Mouse (Mus musculus) frontal cortex, postnatal 10 days (tissue): ENCODE measurements at regions not wholly inside any gene's neighbourhood (a gene's known extent, or its start where the extent isn't known, plus 50 kb on each side); places are given as distances from the start of the nearest gene placed in this dataset.

Source experiments
- DNase-seq, 2 experiments: peaks; one replicate each; pipeline ENCODE4 v3.0.0; 2022; ENCODE audit warnings: low spot score in 2 of 2, mixed read lengths in 1 of 2

DNA sequence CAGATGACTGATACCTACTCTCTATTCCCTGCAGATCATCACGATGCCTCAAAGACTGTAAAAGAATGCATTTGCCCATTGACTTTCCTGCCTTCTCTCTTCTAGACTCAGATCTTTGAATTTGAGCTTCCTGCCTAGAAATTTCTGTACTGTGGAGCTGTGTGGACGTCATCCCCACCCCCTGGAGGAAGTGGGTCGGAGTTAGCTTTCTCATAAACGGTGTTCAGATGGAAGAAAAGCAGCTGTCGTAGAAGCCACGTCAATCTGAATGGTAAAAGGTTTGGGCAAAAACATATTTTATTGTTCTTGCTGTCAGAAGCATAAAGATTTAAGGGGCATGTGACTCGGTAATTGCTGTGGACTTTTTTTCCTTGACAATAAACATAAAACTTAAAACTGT lies 154.6 kb upstream of the Mvb12b start:
- DNase-seq, result no peak

DNA sequence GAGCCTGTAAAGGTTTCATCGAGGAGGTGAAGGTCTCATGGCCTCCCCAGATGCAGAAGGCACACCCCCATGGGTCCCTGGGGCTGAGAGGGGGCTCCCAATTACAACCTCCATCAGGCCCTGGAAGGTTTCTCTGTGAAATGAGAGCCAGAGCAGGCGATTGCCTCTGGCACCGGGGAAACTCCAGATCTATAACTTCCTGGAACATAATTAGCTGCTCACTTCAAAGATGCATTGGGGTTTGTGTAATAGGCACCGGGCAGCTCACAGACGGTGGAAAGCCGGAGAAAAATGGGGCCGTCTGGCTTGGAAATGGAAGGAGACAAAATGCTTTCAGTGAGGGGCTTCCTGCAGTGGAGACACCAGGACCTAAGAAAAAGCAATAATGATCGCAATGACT lies 151.2 kb upstream of the Mvb12b start:
- no peak for DNase-seq

DNA sequence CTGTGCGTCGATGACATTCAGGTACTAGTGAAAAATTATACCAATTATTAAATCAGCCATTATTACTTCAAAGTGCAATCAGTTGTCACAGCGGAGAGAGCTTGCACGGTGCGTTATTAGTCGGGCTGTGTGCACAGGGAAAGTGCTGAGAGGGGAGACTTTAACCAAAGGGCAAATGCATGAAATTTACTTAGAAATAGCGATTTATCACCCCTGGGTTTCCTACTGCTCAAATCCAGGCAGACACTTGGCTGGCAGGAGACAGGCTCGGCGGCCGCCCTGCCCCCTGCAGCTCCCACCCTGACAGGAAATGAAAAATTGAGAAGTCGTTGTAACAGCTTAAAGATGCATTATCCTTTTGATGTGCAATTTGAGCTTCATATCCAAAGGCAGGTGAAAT lies 145.5 kb upstream of the Mvb12b start:
- no peak for DNase-seq

DNA sequence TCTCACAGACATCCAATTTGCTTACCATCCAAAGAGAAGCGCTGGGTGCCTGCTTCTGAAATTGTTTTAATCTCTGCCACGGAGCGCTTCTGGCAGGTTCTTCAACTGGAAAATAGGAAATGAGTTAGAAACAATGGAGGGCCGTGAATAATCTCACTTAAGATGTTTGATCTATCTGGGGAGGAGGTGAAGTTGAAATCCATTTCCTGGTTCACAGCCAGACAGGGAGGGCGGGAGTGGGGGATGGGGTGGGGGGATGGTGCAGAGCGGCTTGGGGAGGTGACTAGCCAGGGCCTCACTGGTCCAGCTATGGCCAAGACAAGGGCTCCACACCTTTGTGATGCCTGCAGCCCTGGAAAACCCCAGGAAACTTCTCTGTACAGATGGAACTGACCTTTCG lies 143.7 kb upstream of the Mvb12b start:
- no peak for DNase-seq

- no peak for DNase-seq
Observed at GRCm38 (mm10) chr2:34031001-34031412, 143.3 kb upstream of the Mvb12b start.

- DNase-seq, result peak in 1 of 2 experiments; percentile 50
Observed at GRCm38 (mm10) chr2:34027445-34027844, 139.7 kb upstream of the Mvb12b start.

- DNase-seq, result no peak
Observed at GRCm38 (mm10) chr2:34026566-34027360, 139.0 kb upstream of the Mvb12b start.

- DNase-seq, result no peak
Observed at GRCm38 (mm10) chr2:34025715-34026360, 138.1 kb upstream of the Mvb12b start.

- DNase-seq, result no peak
Observed at GRCm38 (mm10) chr2:34017142-34017453, 129.4 kb upstream of the Mvb12b start.

DNA sequence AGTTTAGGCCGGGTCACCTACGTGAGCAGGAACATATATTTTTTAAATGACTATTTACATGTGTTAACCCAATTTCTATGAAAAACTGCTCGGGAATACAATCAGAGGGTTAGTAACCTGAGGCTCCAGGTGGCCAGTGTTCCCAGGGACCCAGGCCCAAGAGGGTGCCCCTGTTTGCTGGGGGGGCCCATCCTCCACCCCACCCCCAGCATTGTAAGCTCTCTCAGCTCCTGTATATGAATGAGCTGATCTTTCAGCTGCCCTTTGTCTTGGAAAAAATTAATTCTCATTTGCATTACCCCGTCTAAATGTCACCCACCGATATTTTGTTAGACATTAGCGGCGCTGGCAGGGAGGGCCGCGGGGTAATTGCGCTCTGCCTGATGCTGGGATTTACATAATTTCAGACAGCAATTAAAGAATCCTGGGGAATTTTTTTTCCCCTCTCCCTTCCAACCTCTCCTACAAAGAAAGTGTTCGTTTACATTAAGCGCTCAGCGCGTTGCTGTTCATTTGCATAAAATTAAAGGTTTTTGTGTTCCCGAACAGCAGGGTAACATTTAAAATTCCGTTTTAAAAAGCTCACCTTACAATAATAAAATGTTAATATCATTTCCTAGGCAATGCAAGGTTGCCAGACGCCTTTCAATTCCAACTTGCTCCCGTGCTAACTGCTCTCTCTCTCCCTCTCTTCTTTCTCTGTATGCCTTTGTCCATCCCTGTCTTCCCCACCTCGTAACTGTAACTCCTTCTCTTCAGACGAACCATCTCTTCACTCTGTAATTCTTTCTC lies 128.8 kb upstream of the Mvb12b start:
- no peak for DNase-seq

DNA sequence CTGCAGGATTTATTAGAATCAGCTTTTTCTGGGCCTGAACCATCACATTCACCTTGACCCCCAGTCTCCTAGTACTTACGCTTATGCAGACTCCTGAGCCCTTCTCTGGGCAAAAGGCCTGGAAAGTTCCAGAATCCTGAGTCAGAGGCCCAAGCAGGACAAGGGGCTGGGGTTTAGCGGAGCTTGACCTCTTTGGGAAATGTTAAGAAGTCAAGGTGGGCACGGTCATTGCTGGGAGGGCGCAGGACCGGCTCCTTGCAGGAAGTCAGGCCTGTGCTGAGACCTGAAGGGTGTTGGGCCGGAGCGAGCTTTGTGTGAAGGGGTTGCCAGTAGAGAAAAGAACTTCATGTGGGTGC lies 127.9 kb upstream of the Mvb12b start:
- no peak for DNase-seq

DNA sequence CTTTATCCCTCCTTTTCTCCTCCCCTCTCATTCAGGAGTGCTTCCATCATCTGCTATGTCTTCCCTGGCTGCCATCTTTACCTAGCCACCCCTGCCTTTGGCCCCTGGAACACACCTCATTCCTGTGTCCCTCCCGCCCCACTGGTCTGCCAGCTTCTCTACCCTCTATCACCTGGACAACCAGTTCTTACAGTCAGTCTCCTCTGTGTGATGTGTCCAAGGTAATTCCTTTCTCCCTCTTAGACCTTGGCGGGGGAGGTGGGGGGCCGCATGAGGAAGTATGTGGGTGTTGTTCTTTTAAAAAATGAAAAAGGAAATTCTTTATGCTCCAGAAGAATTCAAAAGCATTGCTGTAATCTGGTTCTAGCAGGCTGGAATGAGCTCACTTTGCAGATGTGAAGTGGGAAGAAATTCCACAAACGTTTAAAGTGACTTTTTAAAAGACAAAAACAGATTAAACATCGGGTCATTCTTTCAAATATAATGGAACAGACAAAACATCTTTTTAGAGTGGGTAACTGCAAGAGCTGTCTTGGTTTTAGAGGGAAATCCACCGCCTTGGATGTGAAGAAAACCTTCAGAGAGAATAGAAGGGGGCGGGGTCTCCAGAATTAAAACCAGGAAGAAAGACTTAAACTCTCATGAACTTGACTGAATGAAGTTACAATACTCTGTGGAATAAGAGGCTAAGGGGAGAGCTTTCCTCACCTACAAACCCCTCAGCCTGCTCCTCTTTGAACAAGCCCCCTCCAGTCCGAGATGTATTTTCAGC lies 127.3 kb upstream of the Mvb12b start:
- DNase-seq, result no peak

GRCm38 (mm10) chr2:34010166-34010565 lies 122.4 kb upstream of the Mvb12b start:
- no peak for DNase-seq

DNA sequence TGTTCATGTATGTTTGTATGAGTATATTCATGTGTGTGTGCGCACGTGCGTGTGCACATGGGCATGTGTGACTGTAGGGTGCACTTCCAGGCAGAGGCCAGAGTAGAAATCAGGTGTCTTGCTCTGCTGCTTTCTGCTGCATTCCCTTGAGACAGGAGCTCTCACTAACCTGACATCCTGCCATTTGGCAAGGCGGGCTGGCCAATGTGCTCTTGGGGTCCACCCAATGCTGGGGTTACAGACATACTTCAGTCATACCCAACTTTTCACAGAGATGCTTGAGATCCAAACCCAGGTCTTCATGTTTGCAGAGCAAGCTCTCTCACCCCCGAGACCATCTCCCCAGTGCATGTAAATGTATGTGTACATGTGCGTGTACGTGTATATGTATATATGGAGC lies 120.2 kb upstream of the Mvb12b start:
- DNase-seq, result no peak

DNA sequence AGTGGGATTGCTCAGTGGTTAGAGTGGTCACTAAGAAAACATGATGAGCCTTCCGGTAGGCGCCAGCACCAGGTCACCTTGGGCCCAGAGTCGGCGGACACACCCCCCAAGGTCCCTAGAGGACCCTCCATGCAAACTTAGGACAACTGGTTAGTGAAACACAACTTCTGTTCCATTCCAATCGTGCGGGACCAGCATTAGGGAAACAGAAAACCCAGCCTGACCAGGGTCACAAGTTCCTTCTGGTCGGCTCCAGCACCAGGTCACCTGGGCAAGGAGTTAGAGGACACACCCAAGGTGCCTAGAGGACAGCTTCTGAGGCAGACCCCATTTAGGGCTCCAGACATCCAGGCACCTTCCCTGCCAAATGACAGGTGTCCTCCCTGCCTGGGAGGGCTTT lies 109.4 kb upstream of the Mvb12b start:
- no peak for DNase-seq

GRCm38 (mm10) chr2:33996331-33996730 lies 108.6 kb upstream of the Mvb12b start:
- DNase-seq, result no peak

DNA sequence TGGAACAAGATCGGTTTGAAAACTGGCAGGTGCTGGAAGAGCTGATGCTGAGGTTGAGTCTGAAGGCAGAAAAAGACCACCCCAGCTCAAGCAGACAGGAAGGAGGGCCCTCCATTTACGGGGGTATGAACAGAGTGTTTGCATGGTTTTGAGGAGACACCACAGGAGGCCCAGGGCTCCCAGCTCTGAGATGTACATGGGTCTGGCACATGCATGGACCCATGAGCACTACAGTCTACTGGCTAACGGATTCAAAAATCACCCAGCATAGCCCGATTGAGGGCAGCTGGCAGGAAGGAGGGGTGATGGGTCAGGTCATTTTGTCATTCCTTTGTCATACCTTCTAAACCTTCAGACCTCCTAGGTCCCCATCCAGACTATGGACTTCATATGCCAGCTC lies 103.6 kb upstream of the Mvb12b start:
- no peak for DNase-seq

DNA sequence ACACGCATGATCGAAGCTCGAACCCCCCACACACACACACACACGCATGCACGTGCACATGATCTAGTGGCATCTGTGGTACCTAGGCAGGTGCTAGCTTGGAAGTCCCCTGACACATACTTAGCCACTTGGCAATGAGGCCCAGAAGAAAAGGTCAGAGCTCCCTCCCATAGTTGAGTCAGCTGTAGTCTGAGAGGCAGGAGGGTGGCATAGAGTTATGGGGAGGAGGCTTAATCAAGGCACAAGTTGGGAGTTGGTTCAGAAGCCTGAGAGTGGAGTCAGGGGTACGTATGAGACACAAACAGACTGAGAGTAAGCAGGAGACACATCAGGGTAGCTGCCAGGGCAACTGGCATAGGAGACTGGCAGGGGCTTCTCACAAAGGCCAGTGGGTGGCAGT lies 103.0 kb upstream of the Mvb12b start:
- no peak for DNase-seq

- DNase-seq, result no peak
Observed at GRCm38 (mm10) chr2:33989555-33990370, 102.0 kb upstream of the Mvb12b start.

- DNase-seq, result no peak
Observed at GRCm38 (mm10) chr2:33986420-33986819, 98.7 kb upstream of the Mvb12b start.

DNA sequence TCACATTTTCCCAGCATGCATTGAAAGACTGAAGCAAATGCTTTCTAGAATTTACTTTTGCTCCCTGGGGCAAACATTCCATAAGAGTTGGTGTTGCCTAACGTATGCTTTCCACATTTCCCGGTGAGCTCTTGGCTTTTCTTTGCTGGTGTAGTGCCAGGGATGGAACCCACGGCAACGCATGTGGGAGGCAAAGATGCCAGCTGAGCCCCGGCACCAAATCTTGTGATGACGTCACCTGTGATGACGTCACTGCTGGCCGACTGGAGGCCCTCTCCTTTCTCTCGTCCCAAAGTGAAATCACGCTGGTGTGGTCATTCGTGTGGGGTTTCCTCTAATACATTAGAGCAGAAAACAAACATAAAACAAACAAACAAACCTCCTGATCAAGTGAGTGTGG lies 97.6 kb upstream of the Mvb12b start:
- no peak for DNase-seq
